Mouse (Mus musculus) hindbrain, embryonic 16.5 days (tissue): ENCODE measurements at regions not wholly inside any gene's neighbourhood (a gene's known extent, or its start where the extent isn't known, plus 50 kb on each side); places are given as distances from the start of the nearest gene placed in this dataset.

ENCODE experiments used
- ATAC-seq: fragments of 200-750 bp; cut with Nextera tagmentation; 2 replicates; pipeline ENCODE4 v1.8.0; 2017; ENCODE audit warnings: moderate TSS enrichment, moderate library complexity
- H3K27ac ChIP-seq: fragments of 300-500 bp; sonication (generic); 2 replicates; pipeline ENCODE4 v1.5.1; 2014; ENCODE audit warnings: low read depth, mild to moderate bottlenecking, control low read depth, low read length, moderate library complexity
- H3K27me3 ChIP-seq: fragments of 300-500 bp; sonication (generic); replicated peaks from 2 replicates; pipeline ENCODE4 v1.6.1; 2014; ENCODE audit warnings: low read length; ENCODE audit not compliant: control insufficient read depth, insufficient read depth
- H3K36me3 ChIP-seq: fragments of 300-500 bp; sonication (generic); 2 replicates; pipeline ENCODE4 v1.6.1; 2014; ENCODE audit warnings: mild to moderate bottlenecking, low read length, moderate library complexity, mixed read lengths; ENCODE audit not compliant: control insufficient read depth, insufficient read depth
- H3K4me1 ChIP-seq: fragments of 300-500 bp; sonication (generic); 2 replicates; pipeline ENCODE4 v1.6.1; 2014; ENCODE audit warnings: low read depth, low read length; ENCODE audit not compliant: control insufficient read depth, insufficient read depth
- H3K4me2 ChIP-seq: fragments of 300-500 bp; sonication (generic); 2 replicates; pipeline ENCODE4 v1.6.1; 2014; ENCODE audit warnings: mild to moderate bottlenecking, low read length, control low read depth, moderate library complexity
- H3K4me3 ChIP-seq: fragments of 300-500 bp; sonication (generic); 2 replicates; pipeline ENCODE4 v1.5.1; 2014; ENCODE audit warnings: mild to moderate bottlenecking, low read length, control low read depth, moderate library complexity
- H3K9ac ChIP-seq: fragments of 300-500 bp; sonication (generic); 2 replicates; pipeline ENCODE4 v1.6.1; 2014; ENCODE audit warnings: low read depth, mild to moderate bottlenecking, control low read depth, low read length, moderate library complexity
- H3K9me3 ChIP-seq: fragments of 300-500 bp; sonication (generic); 2 replicates; pipeline ENCODE4 v1.6.1; 2014; ENCODE audit warnings: mild to moderate bottlenecking, low read length, moderate library complexity; ENCODE audit not compliant: control insufficient read depth
- WGBS: fragments of 180-500 bp; shearing (Covaris S2); extraction: QIAGEN DNeasy Blood & Tissue Kit; methylation state at CpG from one replicate; pipeline ENCODE4 v1.1.7; 2014; 5-methylcytosine and 5-hydroxymethylcytosine counted together

DNA sequence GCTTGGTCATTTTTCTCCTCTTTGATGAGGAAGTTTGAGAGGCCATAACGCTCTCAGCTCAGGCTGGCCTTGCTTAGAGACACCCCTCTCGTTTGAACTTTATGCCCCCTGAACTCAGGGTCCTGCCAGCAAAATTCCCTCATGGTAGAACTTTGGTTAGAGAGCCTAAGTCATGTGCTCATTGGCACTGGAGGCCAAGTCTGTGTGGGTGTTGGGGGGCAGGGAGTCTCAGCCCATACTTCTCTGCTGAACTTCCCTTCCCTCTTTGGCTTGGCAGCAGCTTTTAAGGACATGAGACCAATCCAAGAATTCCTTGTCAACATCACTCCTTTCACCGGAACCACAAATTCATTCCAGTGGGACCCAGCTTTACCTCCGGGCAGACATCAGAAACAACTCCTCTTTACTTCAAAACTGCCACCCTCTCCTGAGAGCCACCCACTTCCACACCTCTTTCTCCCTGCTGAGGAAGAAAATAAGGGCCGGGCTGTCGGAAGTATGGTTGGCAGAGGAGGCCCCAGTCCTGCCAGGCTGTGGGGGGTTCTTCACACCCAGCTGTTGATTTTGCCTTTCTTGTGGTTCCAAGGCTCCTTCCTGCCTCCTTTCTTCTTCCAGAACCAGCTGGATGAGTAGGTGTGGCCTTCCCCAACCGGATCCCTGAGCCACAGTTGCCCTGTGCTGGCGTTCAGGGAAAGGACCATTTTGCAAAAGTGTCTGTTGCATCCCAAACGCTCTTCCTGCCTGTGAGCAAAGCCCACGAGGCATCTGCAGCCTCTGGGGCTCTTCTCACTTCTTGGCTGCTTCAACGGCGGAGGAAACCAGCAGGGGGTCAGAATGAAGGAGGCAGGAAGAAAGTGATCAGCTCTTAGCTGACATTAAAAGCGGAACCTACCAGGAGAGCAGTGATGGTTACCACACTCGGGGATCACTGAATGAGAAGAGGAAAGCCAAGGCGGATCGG, 91.5 kb upstream of the Gadd45a start:
- H3K4me3 ChIP-seq, result no peak overlapping the region
- 62% methylated on average over 16 of the region's 16 CpGs for WGBS

DNA sequence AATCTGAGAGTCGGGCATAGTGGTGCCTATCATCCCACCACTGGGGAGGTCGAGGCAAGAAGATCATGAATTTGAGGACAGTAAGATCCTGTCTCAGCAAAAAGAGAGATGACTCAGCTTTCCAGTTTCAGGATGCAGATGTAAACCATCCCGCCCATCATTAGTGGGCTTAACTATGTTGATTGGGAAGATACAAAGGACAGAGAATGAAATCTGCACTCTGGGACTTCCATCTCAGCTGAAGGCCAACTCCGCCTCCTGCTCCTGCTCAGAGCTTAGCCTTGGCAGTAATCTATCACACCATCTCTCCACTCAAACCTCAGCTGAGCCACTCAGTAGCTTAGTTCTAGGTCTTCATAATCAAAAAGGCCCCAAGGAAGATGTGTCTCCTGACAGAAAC, 90.5 kb upstream of the Gadd45a start:
- Histone ChIP-seq H3K36me3 (no peaks in the 10 kb centered on the region), H3K9ac (no peak overlapping the region), H3K27ac (no peak overlapping the region), H3K4me1 (no peaks in the 10 kb centered on the region), H3K4me3 (no peak overlapping the region), H3K4me2 (no peak overlapping the region), H3K27me3 (no peaks in the 10 kb centered on the region), H3K9me3 (peaks cover 2% of the 10 kb centered on the region)
- WGBS, result 92% methylated on average over 4 of the region's 4 CpGs
- ATAC-seq, result no peak

More for the DNA sequence above, 91.5 kb upstream of the Gadd45a start:
- peaks cover 2% of the 10 kb centered on the region for H3K9me3 ChIP-seq
- no peak overlapping the region for H3K27ac ChIP-seq
- H3K4me1 ChIP-seq, result no peaks in the 10 kb centered on the region
- H3K9ac ChIP-seq, result no peak overlapping the region
- no peak overlapping the region for H3K4me2 ChIP-seq
- no peaks in the 10 kb centered on the region for H3K36me3 ChIP-seq
- no peak for ATAC-seq
- no peaks in the 10 kb centered on the region for H3K27me3 ChIP-seq

DNA sequence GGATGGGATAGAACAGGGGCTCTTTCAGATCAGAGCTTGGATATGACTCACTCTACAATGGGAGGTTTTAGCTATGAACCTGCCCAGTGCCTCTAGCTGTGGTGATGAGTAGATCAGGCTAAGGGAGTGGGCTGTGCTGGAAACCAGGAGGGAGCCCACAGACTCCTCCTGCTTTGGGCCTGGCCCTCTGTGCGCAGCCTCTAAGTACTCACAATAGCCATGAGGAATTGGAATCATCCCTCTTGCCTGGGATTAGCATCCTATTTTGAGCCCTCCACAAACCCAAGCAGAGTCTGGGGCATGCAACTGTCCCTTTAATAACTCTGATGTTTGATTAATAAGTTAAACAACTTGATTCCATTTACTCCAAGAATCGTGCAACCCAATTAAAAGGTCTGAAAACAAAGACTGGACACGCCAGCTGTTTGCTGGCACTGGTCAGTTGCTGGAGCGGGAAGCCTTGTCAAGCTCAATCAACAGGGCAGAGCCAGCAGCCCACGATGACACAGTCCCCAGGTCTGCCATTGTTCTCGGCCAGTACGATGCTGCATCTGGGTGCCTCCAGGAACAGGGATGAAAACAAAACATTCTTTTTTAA, 88.6 kb upstream of the Gadd45a start:
- Histone ChIP-seq H3K4me1 (no peaks in the 10 kb centered on the region), H3K4me3 (no peak overlapping the region), H3K4me2 (no peak overlapping the region), H3K36me3 (no peaks in the 10 kb centered on the region), H3K9me3 (no peaks in the 10 kb centered on the region), H3K27ac (no peak overlapping the region), H3K9ac (no peak overlapping the region), H3K27me3 (no peaks in the 10 kb centered on the region)
- no peak for ATAC-seq
- WGBS, result 41% methylated on average over 7 of the region's 7 CpGs

DNA sequence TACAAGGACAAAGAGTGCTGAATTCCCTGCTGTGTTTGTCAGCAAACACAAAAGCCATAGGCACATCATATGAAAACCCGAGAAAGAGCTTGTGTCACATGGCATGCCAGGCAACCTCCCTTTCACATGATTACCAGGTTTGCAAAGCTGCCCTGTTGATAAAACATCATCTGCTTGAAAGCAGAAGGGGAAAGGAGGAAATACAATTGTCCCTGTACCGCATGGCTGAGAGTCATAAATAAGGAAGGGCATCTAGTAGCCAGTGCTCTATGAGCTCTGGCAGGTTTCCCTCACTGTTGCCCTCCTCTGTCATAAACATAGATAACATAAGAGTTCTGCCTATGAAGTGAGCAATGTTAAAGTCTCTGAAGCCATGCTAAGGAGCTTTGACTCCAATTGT, 86.8 kb upstream of the Gadd45a start:
- H3K9me3 ChIP-seq, result no peaks in the 10 kb centered on the region
- H3K27me3 ChIP-seq, result no peaks in the 10 kb centered on the region
- ATAC-seq, result no peak
- H3K4me1 ChIP-seq, result no peaks in the 10 kb centered on the region
- no peak overlapping the region for H3K4me3 ChIP-seq
- no peaks in the 10 kb centered on the region for H3K36me3 ChIP-seq
- no peak overlapping the region for H3K4me2 ChIP-seq
- WGBS, result 35% methylated on average over 2 of the region's 2 CpGs
- H3K9ac ChIP-seq, result no peak overlapping the region
- no peak overlapping the region for H3K27ac ChIP-seq

DNA sequence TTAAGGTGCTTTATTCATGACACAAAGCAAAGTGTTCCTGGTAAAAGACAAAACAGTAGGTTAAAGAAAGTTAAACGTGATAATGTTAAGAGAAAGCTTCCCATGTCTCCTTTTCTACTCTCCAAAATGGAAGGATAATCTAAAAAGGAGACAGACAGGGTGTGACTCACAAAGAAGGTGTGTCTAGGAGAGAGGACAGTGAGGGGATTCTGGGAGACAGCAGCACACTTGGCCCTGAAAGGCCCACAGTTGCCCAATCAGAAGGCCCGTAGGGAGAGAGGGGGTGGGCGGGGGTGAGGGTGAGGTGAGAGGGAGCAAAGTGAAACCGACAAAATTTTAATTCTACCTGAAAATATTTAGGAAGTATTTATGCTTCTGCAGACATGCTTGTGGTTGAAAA, 85.8 kb upstream of the Gadd45a start:
- no peaks in the 10 kb centered on the region for H3K4me1 ChIP-seq
- no peak overlapping the region for H3K4me3 ChIP-seq
- WGBS, result 75% methylated on average over 4 of the region's 4 CpGs
- H3K27ac ChIP-seq, result no peak overlapping the region
- H3K36me3 ChIP-seq, result no peaks in the 10 kb centered on the region
- no peaks in the 10 kb centered on the region for H3K9me3 ChIP-seq
- no peak for ATAC-seq
- no peak overlapping the region for H3K4me2 ChIP-seq
- H3K9ac ChIP-seq, result no peak overlapping the region
- no peaks in the 10 kb centered on the region for H3K27me3 ChIP-seq

DNA sequence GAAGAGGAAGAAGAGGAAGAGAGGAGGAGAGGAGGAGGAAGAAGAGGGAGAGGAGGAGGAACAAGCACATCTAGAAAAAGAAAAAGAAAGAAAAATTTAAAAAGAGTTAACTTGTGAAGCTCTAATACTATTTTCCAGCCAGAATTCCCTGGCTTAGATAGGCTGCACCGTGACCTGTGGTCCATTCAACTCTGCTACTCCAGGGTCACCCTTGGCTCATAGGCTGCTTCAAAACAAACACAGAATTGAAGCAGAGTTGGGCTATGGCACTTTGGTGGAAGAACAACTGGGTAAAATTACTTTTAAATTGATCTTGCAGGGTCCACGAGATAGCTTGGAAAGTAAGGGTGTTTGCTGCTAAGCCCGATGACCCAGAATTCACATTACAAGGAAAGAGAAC, 79.0 kb upstream of the Gadd45a start:
- Histone ChIP-seq H3K9me3 (no peaks in the 10 kb centered on the region), H3K4me1 (peaks cover 6% of the 10 kb centered on the region; the same call in 1 of the 2 replicates), H3K36me3 (no peaks in the 10 kb centered on the region), H3K4me2 (no peak overlapping the region), H3K9ac (no peak overlapping the region), H3K27me3 (no peaks in the 10 kb centered on the region), H3K27ac (no peak overlapping the region), H3K4me3 (no peak overlapping the region)
- 79% methylated on average over 3 of the region's 3 CpGs for WGBS
- ATAC-seq, result no peak

DNA sequence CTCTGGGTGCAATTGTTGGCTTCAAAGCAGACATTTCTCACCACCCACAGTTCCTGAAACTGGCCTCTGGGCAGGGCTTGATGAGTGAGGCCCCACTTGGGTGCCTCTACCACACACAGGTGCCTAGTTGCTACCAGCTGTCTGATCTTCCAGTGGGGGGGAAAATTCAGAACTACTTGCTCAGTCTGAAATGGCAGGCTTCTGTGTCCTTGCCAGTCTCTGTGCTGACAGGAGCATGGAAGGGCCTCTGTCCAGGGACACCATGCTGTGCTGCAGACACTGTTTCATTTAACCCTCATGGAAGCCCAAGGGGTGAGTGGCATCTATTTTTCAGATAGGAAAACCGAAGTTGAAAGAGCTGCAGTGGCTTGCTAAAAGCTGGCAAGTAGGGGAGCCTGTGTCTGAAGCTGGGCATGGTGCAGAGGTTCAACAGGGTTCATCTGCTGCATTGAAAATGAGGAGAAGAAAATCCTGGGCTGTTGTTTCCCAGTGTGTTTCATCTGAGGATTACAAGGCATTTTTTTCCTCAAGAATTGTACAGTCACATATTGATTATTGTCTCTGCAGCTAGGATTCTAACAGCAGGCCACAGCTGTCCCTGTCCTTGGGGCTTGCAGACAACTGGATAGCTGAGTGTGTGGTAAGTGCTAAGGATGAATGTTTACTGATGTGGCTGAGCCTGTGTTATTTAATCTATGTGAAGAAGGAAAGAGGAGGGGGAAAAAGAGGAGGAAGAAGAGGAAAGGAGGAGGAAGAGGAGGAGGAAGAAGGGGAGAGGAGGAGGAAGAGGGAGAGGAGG, 78.4 kb upstream of the Gadd45a start:
- 44% methylated on average over 1 of the region's 1 CpGs for WGBS
- Histone ChIP-seq H3K4me2 (no peak overlapping the region), H3K9me3 (no peaks in the 10 kb centered on the region), H3K27ac (no peak overlapping the region), H3K9ac (no peak overlapping the region), H3K27me3 (no peaks in the 10 kb centered on the region), H3K4me3 (no peak overlapping the region), H3K4me1 (peaks cover 6% of the 10 kb centered on the region; the same call in 1 of the 2 replicates), H3K36me3 (no peaks in the 10 kb centered on the region)
- ATAC-seq, result no peak; the same call in 1 of the 2 replicates

DNA sequence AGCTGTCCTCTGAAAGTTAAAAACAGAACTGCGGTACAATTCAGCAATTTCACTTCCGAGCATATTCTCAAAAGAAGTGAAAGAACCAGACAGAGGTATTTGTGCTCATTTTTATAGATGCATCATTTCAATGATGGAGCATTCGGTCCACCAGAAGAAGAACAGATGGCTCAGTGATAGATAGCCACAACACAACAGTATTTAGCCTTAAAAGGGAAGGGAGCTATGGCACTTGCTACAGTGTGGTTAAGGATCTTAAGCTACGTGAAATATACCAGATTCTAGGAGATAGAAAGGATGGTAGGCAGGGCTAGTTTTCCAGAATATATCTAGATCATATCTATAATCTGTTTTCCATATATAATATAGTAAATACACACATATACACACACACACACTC, 77.5 kb upstream of the Gadd45a start:
- no peak for ATAC-seq
- Histone ChIP-seq H3K4me2 (no peak overlapping the region), H3K9ac (no peak overlapping the region), H3K4me3 (no peak overlapping the region), H3K36me3 (no peaks in the 10 kb centered on the region), H3K27me3 (no peaks in the 10 kb centered on the region), H3K4me1 (peaks cover 6% of the 10 kb centered on the region; the same call in 1 of the 2 replicates), H3K9me3 (no peaks in the 10 kb centered on the region), H3K27ac (no peak overlapping the region)
- WGBS, result 81% methylated on average over 4 of the region's 4 CpGs
